Mouse (Mus musculus) central nervous system, embryonic 18 days (tissue): Measurements from ENCODE around the gene Slamf7. TPM values are rescaled to one million over a fixed set of nuclear protein-coding genes. Genes with fewer than 3 reads are reported as not detected.

Experiments
- polyA plus RNA-seq: library from polyadenylated mRNA; depleted of rRNA; stranded (reverse); fragments of >200 nt; gene quantifications from 2 replicates; pipeline ENCODE4 v1.2.3, GENCODE M21; 2012; rRNA removed

Gene Slamf7
- polyA plus RNA-seq, result 0.01 TPM in 1 of 2 replicates, not detected in the other

DNA sequence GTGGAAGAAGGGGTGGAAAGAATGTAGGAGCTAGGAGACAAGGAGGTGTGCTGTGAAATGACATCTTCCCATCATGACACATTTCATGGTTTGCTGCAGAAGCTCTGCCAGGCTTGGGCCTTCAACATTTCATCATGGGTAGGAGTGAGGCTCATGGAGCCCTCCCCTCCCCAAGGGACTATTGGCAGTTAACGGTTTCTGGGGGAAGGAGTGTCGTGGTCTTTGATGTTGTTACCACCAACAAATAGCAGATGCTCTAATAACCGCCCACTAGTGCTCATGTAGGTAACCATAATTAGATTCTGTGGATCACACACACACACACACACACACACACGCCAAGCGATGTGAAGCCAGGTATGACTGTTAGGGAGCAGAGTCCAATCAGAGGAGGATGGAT lies at the start of gene Slamf7:
Slamf7 (minus strand) TSS at position 302 of the 400 bp plus-strand sequence.

GRCm38 (mm10) chr1:171681531-171682299 lies 28.9 kb upstream of the Slamf7 start, which contains the start of gene Cd48:
TSS of gene Cd48 (plus strand) at chr1:171682009.

GRCm38 (mm10) chr1:171607176-171607575 lies 45.7 kb downstream of the Slamf7 start, which contains the start of gene Ly9:
TSS of gene Ly9 (minus strand) at chr1:171607410.

Other genes with a start within 250 kb of the Slamf7 start
- 186 and 199 TPM in 2 replicates for gene Usf1, start 241.7 kb downstream of the Slamf7 start, polyA plus RNA-seq
- 3.8 and 4.4 TPM in 2 replicates for gene Tstd1, start 234.2 kb downstream of the Slamf7 start, polyA plus RNA-seq
- 4.3 and 5.2 TPM in 2 replicates for gene F11r, start 215.5 kb downstream of the Slamf7 start, polyA plus RNA-seq
- gene Alyref2, start 149.6 kb downstream of the Slamf7 start, polyA plus RNA-seq, result 18.7 and 19.8 TPM in 2 replicates
- 0.04 TPM in 1 of 2 replicates, not detected in the other for gene Itln1, start 117.7 kb downstream of the Slamf7 start, polyA plus RNA-seq
- gene Cd244a, start 93.8 kb downstream of the Slamf7 start, polyA plus RNA-seq, result not detected in 2 replicates
- gene Ly9, start 45.6 kb downstream of the Slamf7 start, polyA plus RNA-seq, result 0.16 and 0.24 TPM in 2 replicates
- 0.56 and 0.84 TPM in 2 replicates for gene Cd48, start 29.0 kb upstream of the Slamf7 start, polyA plus RNA-seq
- 0.10 and 0.20 TPM in 2 replicates for gene Slamf1, start 114.1 kb upstream of the Slamf7 start, polyA plus RNA-seq
- gene Cd84, start 186.7 kb upstream of the Slamf7 start, polyA plus RNA-seq, result 0.70 and 0.84 TPM in 2 replicates
- 0.03 and 0.05 TPM in 2 replicates for gene Gm10521, start 242.6 kb upstream of the Slamf7 start, polyA plus RNA-seq